Mouse (Mus musculus): ENCODE measurements around the gene Anxa3. TPM values are rescaled to one million over a fixed set of nuclear protein-coding genes. Genes with fewer than 3 reads are reported as not detected.

Gene Anxa3
- 54.8 and 55.0 TPM in 2 replicates for polyA plus RNA-seq (2015; fragmentation: Nextera tagmentation; extraction: Ambion mirVana)

DNA sequence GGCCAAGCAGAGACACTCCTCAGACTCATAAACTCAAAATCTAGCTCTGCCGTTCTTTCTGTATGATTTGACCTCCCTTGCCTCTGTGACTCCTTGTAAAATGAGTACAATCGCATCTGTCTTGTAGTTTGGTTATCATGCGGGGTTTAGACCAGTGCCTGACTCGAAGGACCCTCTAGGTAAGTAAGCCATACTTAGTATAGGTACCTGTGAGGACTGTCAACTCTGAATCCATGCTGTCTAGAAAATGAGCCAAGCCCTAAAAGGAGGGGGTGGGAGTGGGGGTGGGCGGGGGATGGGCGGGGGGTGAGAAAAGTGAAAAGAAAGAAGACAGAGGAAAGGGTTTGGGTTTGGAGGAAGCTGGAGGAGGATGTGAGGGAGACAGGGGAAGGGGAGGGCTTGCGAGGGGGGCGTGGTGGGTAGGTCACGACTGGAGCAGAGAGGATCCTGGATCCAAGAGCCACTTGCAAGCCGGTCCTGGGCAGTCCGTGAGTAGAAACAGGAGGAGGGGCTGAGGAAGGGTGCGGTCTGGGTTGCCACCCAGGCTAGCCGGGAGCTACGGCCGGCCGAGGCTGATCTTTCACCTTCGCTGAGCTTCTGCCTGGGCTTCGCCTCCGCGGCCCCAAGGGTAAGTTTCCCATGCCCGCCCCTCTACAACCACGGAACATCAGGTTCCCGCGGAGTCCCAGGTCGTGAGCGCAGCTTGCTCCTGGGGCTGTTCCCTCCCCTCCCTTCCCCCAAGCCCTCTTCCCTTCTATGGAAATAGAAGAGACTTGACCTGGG, at the start of gene Anxa3:
Gene Anxa3, plus strand, starts transcription at position 404 of the 783 bp plus-strand sequence.
- no peaks in the 10 kb centered on the region for H3K36me3 ChIP-seq
- no peaks in the 10 kb centered on the region for H3K9me3 ChIP-seq
- no peaks in the 10 kb centered on the region for H3K27me3 ChIP-seq
- no peak within 1 kb of the TSS for H3K27ac ChIP-seq
- H3K9ac ChIP-seq, result peak within 1 kb of the TSS; percentile 47; the same call in 1 of the 2 replicates
- H3K4me3 ChIP-seq, result peak within 1 kb of the TSS; percentile 48
- ATAC-seq (ENCODE audit: insufficient number of reproducible peaks, low FRiP score, low TSS enrichment, low read depth), result peak; percentile 48; the same call in 1 of the 2 replicates
- H3K4me2 ChIP-seq, result peak within 1 kb of the TSS; percentile 87
- H3K4me1 ChIP-seq, result peaks cover 7% of the 10 kb centered on the region; the same call in 1 of the 2 replicates
- WGBS, result 7% methylated on average over 25 of the region's 26 CpGs

DNA sequence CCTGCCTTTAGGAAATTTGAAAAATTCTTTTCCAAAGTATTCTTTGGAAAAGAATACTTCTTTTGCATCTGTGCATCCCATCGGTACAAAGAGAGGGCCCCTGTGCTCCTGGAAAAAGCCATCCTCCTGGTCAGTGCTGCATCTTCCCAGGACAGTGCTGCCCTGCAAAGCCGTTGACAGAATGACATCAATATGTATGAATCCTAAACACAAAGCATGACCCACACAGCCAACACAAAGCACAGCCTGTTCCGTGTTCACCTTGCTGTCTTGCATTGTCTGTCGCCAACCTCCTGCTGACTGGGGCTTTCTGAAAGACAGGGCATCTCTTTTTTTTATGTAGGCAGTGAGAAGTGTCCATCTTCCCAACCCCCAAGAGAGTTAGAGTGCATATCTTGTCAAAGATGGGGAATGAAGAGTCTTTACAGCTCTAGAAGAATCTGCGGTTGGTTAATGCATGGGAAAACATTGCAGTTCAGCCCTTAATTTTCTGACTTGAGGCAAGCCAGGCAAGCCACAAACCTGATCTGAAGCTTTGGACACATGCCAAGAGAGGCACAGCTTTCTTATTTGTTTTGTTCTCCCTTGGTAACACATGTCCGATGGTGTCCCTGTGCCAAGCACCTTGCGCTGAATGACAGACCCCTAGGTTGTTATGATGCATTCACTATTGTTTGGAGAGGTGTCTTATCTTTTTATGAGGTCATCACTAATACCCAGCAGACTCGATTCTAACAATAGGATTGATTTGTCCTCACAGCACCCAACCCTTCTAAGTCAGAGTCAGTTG, 45.7 kb upstream of the Anxa3 start:
- no peaks in the 10 kb centered on the region for H3K9me3 ChIP-seq
- no peak overlapping the region for H3K4me2 ChIP-seq
- H3K4me3 ChIP-seq, result no peak overlapping the region
- ATAC-seq (ENCODE audit: insufficient number of reproducible peaks, low FRiP score, low TSS enrichment, low read depth), result no peak
- no peaks in the 10 kb centered on the region for H3K4me1 ChIP-seq
- H3K27ac ChIP-seq, result no peak overlapping the region
- WGBS, result 73% methylated on average over 8 of the region's 8 CpGs
- no peaks in the 10 kb centered on the region for H3K27me3 ChIP-seq
- no peak overlapping the region for H3K9ac ChIP-seq
- H3K36me3 ChIP-seq, result 0 out of 2 replicates have a peak, but pooled peaks cover 7% of the 10 kb centered on the region

DNA sequence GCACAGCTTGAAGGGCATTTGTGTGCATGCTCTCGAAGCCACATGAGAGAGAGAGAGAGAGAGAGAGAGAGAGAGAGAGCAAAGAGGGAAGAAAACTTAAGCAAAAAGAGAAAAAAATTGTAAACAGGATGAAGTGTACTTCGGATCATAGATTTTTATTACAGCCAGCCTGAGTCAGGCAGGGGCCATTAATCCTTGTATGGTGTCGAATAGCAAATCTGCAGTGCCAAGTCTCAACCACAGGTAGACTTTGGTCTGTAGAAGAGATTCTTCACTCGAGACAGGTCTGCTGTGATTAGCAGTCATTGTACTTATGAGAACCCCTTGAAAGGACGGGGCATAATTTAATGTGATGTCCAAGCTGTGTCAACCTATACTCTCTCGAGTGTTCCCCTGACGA, 35.5 kb upstream of the Anxa3 start:
- Histone ChIP-seq H3K4me3 (no peak overlapping the region), H3K9me3 (no peaks in the 10 kb centered on the region), H3K27me3 (no peaks in the 10 kb centered on the region), H3K4me2 (no peak overlapping the region), H3K4me1 (no peaks in the 10 kb centered on the region), H3K9ac (no peak overlapping the region), H3K27ac (no peak overlapping the region), H3K36me3 (peaks cover 4% of the 10 kb centered on the region; the same call in 1 of the 2 replicates)
- no peak for ATAC-seq (ENCODE audit: insufficient number of reproducible peaks, low FRiP score, low TSS enrichment, low read depth)
- WGBS, result 68% methylated on average over 7 of the region's 7 CpGs

DNA sequence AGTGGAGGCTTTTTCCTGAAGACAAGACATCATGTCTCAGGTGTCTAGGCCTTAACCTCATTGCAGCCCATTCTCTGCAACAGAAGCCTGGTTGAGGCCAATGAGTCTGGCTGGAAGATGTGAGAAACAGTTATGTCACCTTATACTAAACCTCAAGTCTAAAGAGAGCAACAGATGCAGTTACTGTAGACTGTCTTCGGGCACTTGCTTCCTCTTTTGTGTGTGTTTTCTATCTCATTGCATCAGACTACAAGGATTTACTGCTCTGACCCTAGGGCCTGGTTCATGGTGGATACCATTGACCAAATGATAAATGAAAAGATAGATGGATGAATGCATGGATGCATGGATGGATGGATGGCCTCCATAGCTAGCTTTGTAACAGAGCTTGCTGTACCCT, 31.1 kb upstream of the Anxa3 start:
- Histone ChIP-seq H3K36me3 (peaks cover 4% of the 10 kb centered on the region; the same call in 1 of the 2 replicates), H3K9me3 (no peaks in the 10 kb centered on the region), H3K9ac (no peak overlapping the region), H3K4me3 (no peak overlapping the region), H3K27ac (no peak overlapping the region), H3K4me1 (no peaks in the 10 kb centered on the region), H3K27me3 (no peaks in the 10 kb centered on the region), H3K4me2 (no peak overlapping the region)
- no peak for ATAC-seq (ENCODE audit: insufficient number of reproducible peaks, low FRiP score, low TSS enrichment, low read depth)
- 90% methylated on average over 1 of the region's 1 CpGs for WGBS

DNA sequence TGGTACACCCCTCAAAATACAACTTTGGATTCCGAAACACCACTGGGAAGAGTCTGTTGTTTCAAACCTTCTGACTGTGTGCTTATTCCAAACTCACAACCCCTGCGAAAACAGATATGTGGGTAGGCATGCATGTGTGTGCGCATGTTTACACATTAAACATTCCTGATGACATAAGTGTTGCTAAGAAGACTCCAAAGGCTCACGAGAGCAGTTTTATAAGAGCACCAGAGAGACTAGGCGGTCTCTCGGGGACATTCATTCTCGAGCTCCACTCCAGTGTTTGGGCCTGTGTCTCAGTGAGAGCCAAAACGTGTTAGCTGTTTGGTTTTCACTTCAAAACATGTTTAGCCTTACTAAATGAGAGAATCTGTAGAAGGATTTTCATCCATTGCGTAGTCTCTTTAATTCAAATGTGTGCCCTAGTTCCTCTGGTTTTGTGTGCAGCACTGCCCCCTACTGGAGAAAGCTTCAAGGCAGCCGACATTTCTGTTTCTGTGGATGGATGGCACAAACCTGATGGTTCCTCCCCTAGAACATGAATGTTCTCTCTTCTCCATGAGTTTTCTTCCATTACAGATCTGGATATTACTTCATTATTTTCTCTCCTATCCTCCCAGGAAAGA, 24.2 kb upstream of the Anxa3 start:
- Histone ChIP-seq H3K4me1 (no peaks in the 10 kb centered on the region), H3K4me3 (no peak overlapping the region), H3K27me3 (no peaks in the 10 kb centered on the region), H3K4me2 (no peak overlapping the region), H3K9ac (no peak overlapping the region), H3K36me3 (0 out of 2 replicates have a peak, but pooled peaks cover 4% of the 10 kb centered on the region), H3K9me3 (no peaks in the 10 kb centered on the region), H3K27ac (no peak overlapping the region)
- WGBS, result 62% methylated on average over 10 of the region's 10 CpGs
- no peak for ATAC-seq (ENCODE audit: insufficient number of reproducible peaks, low FRiP score, low TSS enrichment, low read depth)

DNA sequence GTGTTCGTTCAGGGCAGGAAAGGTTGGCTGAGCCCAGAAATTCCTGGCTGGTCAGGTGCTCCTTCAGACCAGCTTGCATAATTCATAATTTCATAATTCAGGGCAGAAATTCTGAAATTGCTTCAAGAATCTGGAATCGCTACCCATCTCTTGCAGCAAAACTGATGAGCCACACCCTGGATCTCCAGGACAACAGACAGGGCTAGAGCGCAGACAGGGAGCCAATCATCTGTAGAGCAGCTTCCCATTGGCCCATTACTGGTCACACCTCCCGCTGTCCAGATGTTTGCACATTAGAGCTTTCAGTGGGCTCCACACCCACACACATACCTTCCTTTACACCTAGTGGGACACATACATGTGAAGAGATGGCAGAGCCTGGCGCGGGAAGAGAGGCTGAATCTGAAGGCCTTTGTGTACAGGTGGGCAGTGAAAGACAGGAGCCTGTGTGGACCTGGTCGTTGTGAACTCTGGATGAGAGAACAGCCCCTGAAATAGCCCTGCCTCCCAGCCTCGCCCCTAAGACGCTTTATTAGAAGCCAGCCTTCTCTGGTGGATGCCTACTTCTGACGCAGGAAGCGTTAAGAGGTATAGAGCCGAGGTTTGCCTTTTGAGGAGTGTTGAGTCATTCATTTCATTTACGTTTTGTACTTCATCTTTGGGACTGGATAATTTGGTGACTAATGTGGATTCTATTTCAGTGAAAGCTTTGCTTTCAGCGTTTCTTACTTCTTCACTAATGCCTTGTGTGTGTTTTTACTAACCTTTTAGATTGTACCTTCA, 9.4 kb upstream of the Anxa3 start:
- no peak overlapping the region for H3K4me3 ChIP-seq
- H3K9me3 ChIP-seq, result no peaks in the 10 kb centered on the region
- no peak overlapping the region for H3K4me2 ChIP-seq
- WGBS, result 67% methylated on average over 14 of the region's 14 CpGs
- no peaks in the 10 kb centered on the region; the same call in 1 of the 2 replicates for H3K4me1 ChIP-seq
- no peak overlapping the region for H3K9ac ChIP-seq
- peaks cover 10% of the 10 kb centered on the region for H3K36me3 ChIP-seq
- H3K27ac ChIP-seq, result no peak overlapping the region
- ATAC-seq (ENCODE audit: insufficient number of reproducible peaks, low FRiP score, low TSS enrichment, low read depth), result no peak
- H3K27me3 ChIP-seq, result no peaks in the 10 kb centered on the region

DNA sequence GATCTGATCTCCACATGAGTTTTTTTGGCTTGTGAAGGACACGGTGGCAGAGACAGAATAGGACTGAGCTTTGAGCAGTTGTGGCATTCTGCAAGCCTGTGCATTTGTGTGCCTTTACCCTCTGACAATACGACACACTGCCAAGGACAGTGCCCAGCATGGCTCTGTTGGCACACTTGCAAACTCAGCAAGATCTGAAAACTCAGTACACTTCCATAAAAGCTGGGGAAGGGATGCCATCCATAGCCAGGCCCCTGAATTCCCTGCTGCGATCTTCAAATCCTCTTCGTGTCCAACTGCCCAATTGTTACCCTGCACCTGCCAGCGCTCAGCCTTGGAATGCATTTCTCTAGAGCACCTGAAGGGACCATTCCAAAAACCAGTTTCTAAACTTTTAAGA, 8.0 kb upstream of the Anxa3 start:
- H3K4me1 ChIP-seq, result no peaks in the 10 kb centered on the region; the same call in 1 of the 2 replicates
- no peak overlapping the region for H3K4me3 ChIP-seq
- H3K4me2 ChIP-seq, result no peak overlapping the region
- no peak overlapping the region for H3K27ac ChIP-seq
- WGBS, result 81% methylated on average over 5 of the region's 5 CpGs
- no peaks in the 10 kb centered on the region for H3K9me3 ChIP-seq
- H3K27me3 ChIP-seq, result no peaks in the 10 kb centered on the region
- ATAC-seq (ENCODE audit: insufficient number of reproducible peaks, low FRiP score, low TSS enrichment, low read depth), result no peak
- peaks cover 8% of the 10 kb centered on the region for H3K36me3 ChIP-seq
- no peak overlapping the region for H3K9ac ChIP-seq

DNA sequence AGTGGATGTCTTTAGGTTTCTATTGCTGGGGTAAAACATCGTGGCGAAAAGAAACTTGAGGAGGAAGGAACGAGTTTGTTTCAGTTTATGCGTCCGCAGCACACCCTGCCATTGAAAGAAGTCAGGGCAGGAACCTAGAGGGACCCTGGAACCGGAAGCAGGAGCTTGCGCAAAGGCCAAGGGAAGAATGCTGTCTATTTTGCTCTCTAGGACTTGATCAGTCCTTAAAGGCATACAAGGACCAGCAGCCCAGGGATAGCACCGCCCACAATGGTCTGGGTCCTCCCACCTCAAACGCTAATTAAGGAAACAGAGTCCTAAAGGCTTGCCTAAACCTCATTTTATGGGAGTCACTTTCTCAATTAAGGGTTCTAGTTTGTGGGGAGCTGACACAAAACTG, 717 bp upstream of the Anxa3 start:
- Histone ChIP-seq H3K4me1 (peaks cover 7% of the 10 kb centered on the region; the same call in 1 of the 2 replicates), H3K27me3 (no peaks in the 10 kb centered on the region), H3K9ac (no peak overlapping the region), H3K27ac (no peak overlapping the region), H3K36me3 (no peaks in the 10 kb centered on the region), H3K4me2 (no peak overlapping the region), H3K9me3 (no peaks in the 10 kb centered on the region), H3K4me3 (no peak overlapping the region)
- WGBS, result 62% methylated on average over 9 of the region's 9 CpGs
- ATAC-seq (ENCODE audit: insufficient number of reproducible peaks, low FRiP score, low TSS enrichment, low read depth), result no peak

DNA sequence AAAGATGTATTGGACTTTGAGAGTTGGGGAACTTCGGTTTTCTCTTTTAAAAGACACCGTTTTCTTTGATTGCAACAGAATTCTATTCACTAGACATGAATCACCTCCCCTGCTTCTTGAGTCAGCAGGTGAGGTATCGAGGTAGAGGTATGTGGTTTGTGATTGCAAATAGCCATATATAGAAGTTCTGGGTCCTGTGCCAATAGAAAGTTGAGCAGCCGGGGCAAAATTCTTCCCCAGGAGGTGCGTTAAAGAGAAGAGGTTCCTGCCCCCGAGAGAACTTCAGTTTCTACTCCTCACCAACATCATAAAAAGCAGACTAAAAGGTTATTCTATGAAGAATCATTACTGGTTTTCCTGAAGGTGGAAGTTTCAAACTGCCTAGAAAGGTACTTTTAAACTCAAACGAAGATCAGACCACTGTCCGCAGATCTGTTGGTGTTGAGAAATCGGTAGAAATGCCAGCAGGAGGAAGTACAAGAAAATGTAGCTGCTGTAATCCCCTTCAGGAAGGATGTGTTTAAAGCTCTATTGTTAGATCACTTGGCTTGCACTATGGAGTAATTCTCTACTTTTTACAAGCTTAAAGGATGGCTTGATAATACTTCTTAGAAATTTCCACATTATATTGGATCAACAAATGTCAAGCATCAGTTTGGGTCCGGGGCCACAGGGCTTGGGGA, 955 bp downstream of the Anxa3 start:
- no peaks in the 10 kb centered on the region for H3K27me3 ChIP-seq
- H3K36me3 ChIP-seq, result no peaks in the 10 kb centered on the region
- H3K9ac ChIP-seq, result no peak overlapping the region
- H3K4me2 ChIP-seq, result peak overlapping the region; percentile 87
- no peak overlapping the region for H3K27ac ChIP-seq
- 33% methylated on average over 10 of the region's 10 CpGs for WGBS
- peak overlapping the region; percentile 48 for H3K4me3 ChIP-seq
- peaks cover 7% of the 10 kb centered on the region; the same call in 1 of the 2 replicates for H3K4me1 ChIP-seq
- ATAC-seq (ENCODE audit: insufficient number of reproducible peaks, low FRiP score, low TSS enrichment, low read depth), result no peak
- no peaks in the 10 kb centered on the region for H3K9me3 ChIP-seq

DNA sequence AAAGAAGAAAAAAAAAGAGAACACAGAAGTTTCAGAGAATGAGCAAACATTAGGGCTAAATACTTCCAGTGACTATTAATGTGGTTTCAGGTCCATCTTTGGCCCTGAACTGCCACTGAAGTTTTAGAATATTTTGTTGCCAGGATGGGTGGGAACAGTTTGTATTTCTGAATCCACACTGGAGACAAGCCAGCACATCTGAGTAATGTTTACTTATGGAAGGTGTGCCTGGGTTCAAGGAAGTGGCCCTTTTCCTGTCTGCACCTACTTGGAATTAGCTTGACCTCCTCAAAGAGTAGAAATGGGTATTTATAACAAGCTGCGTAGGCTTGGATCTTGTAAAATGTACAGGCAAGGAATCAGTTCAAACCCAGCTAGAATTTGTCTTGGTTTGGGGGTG, 2.6 kb downstream of the Anxa3 start:
- no peak for ATAC-seq (ENCODE audit: insufficient number of reproducible peaks, low FRiP score, low TSS enrichment, low read depth)
- Histone ChIP-seq H3K4me2 (no peak overlapping the region), H3K27me3 (no peaks in the 10 kb centered on the region)

DNA sequence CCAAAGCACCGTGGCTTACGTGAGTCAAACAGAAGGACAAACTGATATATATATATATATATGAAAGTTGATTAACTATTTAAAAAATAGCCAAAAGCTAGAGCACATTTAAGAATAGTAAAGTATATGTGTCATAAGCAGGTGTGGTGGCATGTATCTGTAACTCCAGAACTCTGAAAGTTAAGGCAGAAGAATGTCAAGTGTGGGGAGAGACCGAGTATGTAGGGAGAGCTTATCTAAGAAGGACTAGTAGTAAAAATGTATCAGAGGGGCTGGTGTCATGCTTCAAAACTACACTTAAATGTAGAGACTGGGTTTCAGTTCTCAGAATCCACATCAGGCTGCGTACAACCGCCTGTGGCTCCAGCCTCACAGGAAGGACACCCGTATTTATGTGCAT, 4.3 kb downstream of the Anxa3 start:
- Histone ChIP-seq H3K27ac (no peak overlapping the region), H3K9me3 (no peaks in the 10 kb centered on the region), H3K27me3 (no peaks in the 10 kb centered on the region), H3K4me3 (no peak overlapping the region), H3K4me2 (no peak overlapping the region), H3K4me1 (peaks cover 18% of the 10 kb centered on the region), H3K9ac (no peak overlapping the region), H3K36me3 (no peaks in the 10 kb centered on the region)
- no peak for ATAC-seq (ENCODE audit: insufficient number of reproducible peaks, low FRiP score, low TSS enrichment, low read depth)
- WGBS, result 90% methylated on average over 6 of the region's 6 CpGs

More for the DNA sequence above, 2.6 kb downstream of the Anxa3 start:
- Histone ChIP-seq H3K27ac (no peak overlapping the region), H3K4me3 (no peak overlapping the region), H3K4me1 (peaks cover 7% of the 10 kb centered on the region; the same call in 1 of the 2 replicates), H3K36me3 (no peaks in the 10 kb centered on the region), H3K9ac (no peak overlapping the region), H3K9me3 (no peaks in the 10 kb centered on the region)
- WGBS, result 70% methylated on average over 1 of the region's 1 CpGs
